Mouse (Mus musculus): ENCODE data around the gene Cox4i1. TPM values are rescaled to one million over a fixed set of nuclear protein-coding genes. Genes with fewer than 3 reads are reported as not detected.
A peak's percentile ranks its signal among the peaks of the same experiment; 100 is the strongest.

The Cox4i1 gene
- polyA plus RNA-seq, 1 experiment from 2014 or later: 1,738 TPM

GRCm38 (mm10) chr8:120632969-120633664 is 34.9 kb upstream of the Cox4i1 start:
- H3K9ac ChIP-seq: peak overlapping the region; percentile 85
- peak overlapping the region; percentile 70 for H3K4me3 ChIP-seq
- no peak overlapping the region for H3K27ac ChIP-seq (replicated peaks)
- H3K36me3 ChIP-seq: no peaks in the 10 kb centered on the region
- 31% methylated on average over 17 of the region's 17 CpGs for whole genome bisulfite sequencing
- H3K4me2 ChIP-seq: peak overlapping the region; percentile 99
- H3K27me3 ChIP-seq (replicated peaks): peaks cover 36% of the 10 kb centered on the region
- no peak for ATAC-seq (ENCODE audit: extremely low read depth, insufficient number of reproducible peaks, low FRiP score, low TSS enrichment)
- peaks cover 25% of the 10 kb centered on the region for H3K4me1 ChIP-seq
- H3K9me3 ChIP-seq: no peaks in the 10 kb centered on the region

GRCm38 (mm10) chr8:120633665-120634271 is 34.3 kb upstream of the Cox4i1 start:
- peaks cover 36% of the 10 kb centered on the region for H3K27me3 ChIP-seq (replicated peaks)
- peaks cover 25% of the 10 kb centered on the region for H3K4me1 ChIP-seq
- no peaks in the 10 kb centered on the region for H3K9me3 ChIP-seq
- no peak for ATAC-seq (ENCODE audit: extremely low read depth, insufficient number of reproducible peaks, low FRiP score, low TSS enrichment)
- H3K36me3 ChIP-seq: no peaks in the 10 kb centered on the region
- peak overlapping the region; percentile 70 for H3K4me3 ChIP-seq
- H3K27ac ChIP-seq (replicated peaks): no peak overlapping the region
- H3K4me2 ChIP-seq: peak overlapping the region; percentile 99
- WGBS: 3% methylated on average over 44 of the region's 44 CpGs
- H3K9ac ChIP-seq: peak overlapping the region; percentile 85

GRCm38 (mm10) chr8:120634329-120634839 is 33.6 kb upstream of the Cox4i1 start:
- no peak for ATAC-seq (ENCODE audit: extremely low read depth, insufficient number of reproducible peaks, low FRiP score, low TSS enrichment)
- Histone ChIP-seq H3K27me3 (replicated peaks) (peaks cover 36% of the 10 kb centered on the region), H3K27ac (replicated peaks) (no peak overlapping the region), H3K9me3 (no peaks in the 10 kb centered on the region), H3K4me3 (peak overlapping the region; percentile 70), H3K9ac (peak overlapping the region; percentile 85), H3K4me2 (peak overlapping the region; percentile 99), H3K36me3 (no peaks in the 10 kb centered on the region), H3K4me1 (peaks cover 25% of the 10 kb centered on the region)
- 1% methylated on average over 39 of the region's 42 CpGs for WGBS

GRCm38 (mm10) chr8:120641245-120641644 is 26.8 kb upstream of the Cox4i1 start:
- H3K4me2 ChIP-seq: no peak overlapping the region
- H3K9me3 ChIP-seq: no peaks in the 10 kb centered on the region
- 0 out of 2 replicates have a peak overlapping the region, but pooled peaks have one; percentile 39 for H3K27ac ChIP-seq (replicated peaks)
- no peak overlapping the region for H3K4me3 ChIP-seq
- H3K36me3 ChIP-seq: no peaks in the 10 kb centered on the region
- H3K4me1 ChIP-seq: peaks cover 13% of the 10 kb centered on the region
- no peak for ATAC-seq (ENCODE audit: extremely low read depth, insufficient number of reproducible peaks, low FRiP score, low TSS enrichment)
- 22% methylated on average over 8 of the region's 8 CpGs for WGBS
- H3K27me3 ChIP-seq (replicated peaks): 0 out of 2 replicates have a peak, but pooled peaks cover 2% of the 10 kb centered on the region
- H3K9ac ChIP-seq: no peak overlapping the region

GRCm38 (mm10) chr8:120642031-120642662 is 25.9 kb upstream of the Cox4i1 start:
- no peak for ATAC-seq (ENCODE audit: extremely low read depth, insufficient number of reproducible peaks, low FRiP score, low TSS enrichment)
- Histone ChIP-seq H3K9ac (no peak overlapping the region), H3K9me3 (no peaks in the 10 kb centered on the region), H3K36me3 (no peaks in the 10 kb centered on the region), H3K27me3 (replicated peaks) (no peaks in the 10 kb centered on the region), H3K27ac (replicated peaks) (no peak overlapping the region), H3K4me3 (no peak overlapping the region), H3K4me2 (no peak overlapping the region), H3K4me1 (peaks cover 13% of the 10 kb centered on the region)
- 68% methylated on average over 10 of the region's 10 CpGs for whole genome bisulfite sequencing

GRCm38 (mm10) chr8:120644663-120645062 is 23.4 kb upstream of the Cox4i1 start:
- no peak overlapping the region for H3K4me2 ChIP-seq
- no peaks in the 10 kb centered on the region for H3K36me3 ChIP-seq
- H3K9ac ChIP-seq: no peak overlapping the region
- no peak overlapping the region for H3K27ac ChIP-seq (replicated peaks)
- no peak overlapping the region for H3K4me3 ChIP-seq
- no peaks in the 10 kb centered on the region for H3K9me3 ChIP-seq
- H3K27me3 ChIP-seq (replicated peaks): no peaks in the 10 kb centered on the region
- no peak for ATAC-seq (ENCODE audit: extremely low read depth, insufficient number of reproducible peaks, low FRiP score, low TSS enrichment)
- peaks cover 13% of the 10 kb centered on the region for H3K4me1 ChIP-seq
- 64% methylated on average over 7 of the region's 7 CpGs for WGBS

GRCm38 (mm10) chr8:120647532-120647931 is 20.5 kb upstream of the Cox4i1 start, which contains the start of gene 1190005I06Rik:
1190005I06Rik (minus strand) TSS chr8:120647632.
- H3K27me3 ChIP-seq (replicated peaks): no peaks in the 10 kb centered on the region
- no peaks in the 10 kb centered on the region for H3K36me3 ChIP-seq
- H3K9me3 ChIP-seq: no peaks in the 10 kb centered on the region
- no peak within 1 kb of the TSS for H3K4me3 ChIP-seq
- H3K27ac ChIP-seq (replicated peaks): no peak within 1 kb of the TSS
- WGBS: 63% methylated on average over 7 of the region's 7 CpGs
- no peak for ATAC-seq (ENCODE audit: extremely low read depth, insufficient number of reproducible peaks, low FRiP score, low TSS enrichment)
- H3K4me2 ChIP-seq: no peak within 1 kb of the TSS
- H3K9ac ChIP-seq: no peak within 1 kb of the TSS
- H3K4me1 ChIP-seq: peaks cover 12% of the 10 kb centered on the region; the same call in 1 of the 2 replicates

- Histone ChIP-seq H3K9me3 (no peaks in the 10 kb centered on the region), H3K4me1 (no peaks in the 10 kb centered on the region), H3K4me3 (no peak overlapping the region), H3K27ac (replicated peaks) (no peak overlapping the region), H3K4me2 (no peak overlapping the region), H3K9ac (no peak overlapping the region), H3K36me3 (peaks cover 72% of the 10 kb centered on the region), H3K27me3 (replicated peaks) (no peaks in the 10 kb centered on the region)
- ATAC-seq (ENCODE audit: extremely low read depth, insufficient number of reproducible peaks, low FRiP score, low TSS enrichment): no peak
- 91% methylated on average over 7 of the region's 7 CpGs for WGBS
Measured at GRCm38 (mm10) chr8:120656322-120657052, 11.5 kb upstream of the Cox4i1 start.

GRCm38 (mm10) chr8:120657415-120657814 is 10.6 kb upstream of the Cox4i1 start:
- peaks cover 72% of the 10 kb centered on the region for H3K36me3 ChIP-seq
- no peak overlapping the region for H3K4me3 ChIP-seq
- whole genome bisulfite sequencing: 89% methylated on average over 8 of the region's 8 CpGs
- H3K4me2 ChIP-seq: no peak overlapping the region
- no peaks in the 10 kb centered on the region for H3K9me3 ChIP-seq
- no peaks in the 10 kb centered on the region for H3K4me1 ChIP-seq
- no peak overlapping the region for H3K9ac ChIP-seq
- H3K27me3 ChIP-seq (replicated peaks): no peaks in the 10 kb centered on the region
- ATAC-seq (ENCODE audit: extremely low read depth, insufficient number of reproducible peaks, low FRiP score, low TSS enrichment): no peak
- H3K27ac ChIP-seq (replicated peaks): no peak overlapping the region

- H3K36me3 ChIP-seq: peaks cover 13% of the 10 kb centered on the region; the same call in 1 of the 2 replicates
- H3K27me3 ChIP-seq (replicated peaks): no peaks in the 10 kb centered on the region
- no peaks in the 10 kb centered on the region for H3K9me3 ChIP-seq
- no peak overlapping the region for H3K4me3 ChIP-seq
- no peak overlapping the region; the same call in 1 of the 2 replicates for H3K9ac ChIP-seq
- H3K27ac ChIP-seq (replicated peaks): no peak overlapping the region
- WGBS: 80% methylated on average over 6 of the region's 6 CpGs
- ATAC-seq (ENCODE audit: extremely low read depth, insufficient number of reproducible peaks, low FRiP score, low TSS enrichment): no peak
- H3K4me1 ChIP-seq: peaks cover 42% of the 10 kb centered on the region
- no peak overlapping the region for H3K4me2 ChIP-seq
Measured at GRCm38 (mm10) chr8:120664566-120664965, 3.5 kb upstream of the Cox4i1 start.

All from heart, embryonic 13.5 days (tissue).